Mouse (Mus musculus): ENCODE measurements at regions not wholly inside any gene's neighbourhood (a gene's known extent, or its start where the extent isn't known, plus 50 kb on each side); places are given as distances from the start of the nearest gene placed in this dataset.

GRCm38 (mm10) chr16:93116111-93116969, 290.4 kb upstream of the Runx1 start:
- no peak for ATAC-seq

- no peak for ATAC-seq
Measured at GRCm38 (mm10) chr16:93110912-93111311, 285.0 kb upstream of the Runx1 start.

GRCm38 (mm10) chr16:93110451-93110850, 284.5 kb upstream of the Runx1 start:
- no peak for ATAC-seq

- ATAC-seq, result no peak
Measured at GRCm38 (mm10) chr16:93109683-93110407, 283.9 kb upstream of the Runx1 start.

- ATAC-seq, result no peak
Measured at GRCm38 (mm10) chr16:93107524-93107845, 281.5 kb upstream of the Runx1 start.

GRCm38 (mm10) chr16:93106811-93107523, 281.0 kb upstream of the Runx1 start:
- no peak for ATAC-seq

GRCm38 (mm10) chr16:93102174-93102573, 276.2 kb upstream of the Runx1 start:
- no peak for ATAC-seq

GRCm38 (mm10) chr16:93098057-93098456, 272.1 kb upstream of the Runx1 start:
- no peak for ATAC-seq

- ATAC-seq, result no peak
Measured at GRCm38 (mm10) chr16:93096175-93096574, 270.2 kb upstream of the Runx1 start.

GRCm38 (mm10) chr16:93092796-93093195, 266.8 kb upstream of the Runx1 start:
- ATAC-seq, result no peak

GRCm38 (mm10) chr16:93085227-93085883, 259.4 kb upstream of the Runx1 start:
- no peak for ATAC-seq

- no peak for ATAC-seq
Measured at GRCm38 (mm10) chr16:93083756-93084155, 257.8 kb upstream of the Runx1 start.

- no peak for ATAC-seq
Measured at GRCm38 (mm10) chr16:93083142-93083541, 257.2 kb upstream of the Runx1 start.

- no peak for ATAC-seq
Measured at GRCm38 (mm10) chr16:93081533-93081932, 255.6 kb upstream of the Runx1 start.

GRCm38 (mm10) chr16:93079660-93080390, 253.9 kb upstream of the Runx1 start:
- no peak for ATAC-seq

GRCm38 (mm10) chr16:93078909-93079308, 253.0 kb upstream of the Runx1 start:
- ATAC-seq, result no peak

- no peak for ATAC-seq
Measured at GRCm38 (mm10) chr16:93075488-93075887, 249.5 kb upstream of the Runx1 start.

- ATAC-seq, result no peak
Measured at GRCm38 (mm10) chr16:93072156-93072555, 246.2 kb upstream of the Runx1 start.

GRCm38 (mm10) chr16:93071726-93072125, 245.8 kb upstream of the Runx1 start:
- ATAC-seq, result no peak

- no peak for ATAC-seq
Measured at GRCm38 (mm10) chr16:93066821-93067220, 240.9 kb upstream of the Runx1 start.

- no peak for ATAC-seq
Measured at GRCm38 (mm10) chr16:93061475-93062179, 235.7 kb upstream of the Runx1 start.

GRCm38 (mm10) chr16:93056295-93056694, 230.3 kb upstream of the Runx1 start:
- ATAC-seq, result no peak
